Mouse (Mus musculus): ENCODE measurements at regions not wholly inside any gene's neighbourhood (a gene's known extent, or its start where the extent isn't known, plus 50 kb on each side); places are given as distances from the start of the nearest gene placed in this dataset.

GRCm38 (mm10) chr15:59786706-59787425, 229.5 kb downstream of the 4933412E24Rik start:
- DNase-seq (ENCODE audit: low spot score in 2 of 2) = no peak

- DNase-seq (ENCODE audit: low spot score in 2 of 2) = no peak
Measured at GRCm38 (mm10) chr15:59785981-59786380, 230.4 kb downstream of the 4933412E24Rik start.

DNA sequence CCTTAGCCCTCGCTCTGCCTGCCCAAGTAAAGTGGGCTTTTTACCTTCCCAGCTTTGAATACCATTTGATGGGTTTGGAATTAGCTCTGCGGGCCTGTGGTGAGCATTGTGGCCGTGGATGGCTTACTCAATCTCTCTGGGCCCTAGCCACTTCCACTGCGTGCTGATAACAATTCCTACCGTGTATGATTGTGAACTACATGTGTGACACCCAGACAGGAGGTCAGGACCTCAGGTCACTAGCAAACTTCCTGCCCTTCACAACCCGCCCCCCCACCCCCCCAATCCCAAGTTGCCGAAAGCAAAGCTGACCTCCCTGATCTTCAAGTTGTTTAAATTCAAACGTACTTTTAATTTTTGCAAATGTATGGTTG, 231.9 kb downstream of the 4933412E24Rik start:
- no peak for DNase-seq (ENCODE audit: low spot score in 2 of 2)

DNA sequence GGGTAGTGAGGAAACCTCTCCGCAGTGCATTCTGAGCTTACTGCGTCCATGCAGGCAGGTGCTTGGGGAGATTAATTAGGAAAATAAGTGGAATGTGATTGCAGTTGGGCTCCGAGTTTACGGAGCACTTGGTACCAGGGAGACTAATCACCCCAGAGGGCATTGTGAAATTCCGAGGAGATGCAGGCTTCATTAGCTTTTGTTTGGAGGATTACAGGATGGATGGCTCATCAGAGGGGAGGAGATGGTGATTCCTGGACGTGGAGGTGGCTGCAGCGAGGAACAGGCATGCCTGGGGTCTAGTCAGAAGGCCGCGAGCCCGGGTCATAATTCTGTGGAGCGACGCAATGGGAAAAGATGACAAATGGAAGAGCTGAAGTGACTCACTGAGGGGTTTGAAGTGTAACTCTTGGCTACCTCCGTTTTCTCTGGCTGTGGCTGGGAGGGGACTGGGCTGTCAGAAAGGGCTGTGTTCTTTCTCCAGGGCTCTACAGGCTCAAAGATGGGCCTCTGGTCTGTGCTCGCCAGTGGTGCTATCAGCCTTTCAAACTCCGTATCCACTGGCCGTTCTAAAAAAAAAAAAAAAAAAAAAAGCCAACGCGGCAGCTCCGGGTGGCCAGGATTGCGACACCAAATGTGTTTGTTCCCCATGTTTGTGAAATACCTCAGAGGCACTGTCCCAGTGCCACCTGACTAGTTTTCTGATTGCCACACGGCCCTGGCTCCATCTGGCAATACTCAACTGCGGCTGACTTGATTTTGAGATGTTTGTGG, 232.4 kb downstream of the 4933412E24Rik start:
- no peak for DNase-seq (ENCODE audit: low spot score in 2 of 2)

- no peak for DNase-seq (ENCODE audit: low spot score in 2 of 2)
Measured at GRCm38 (mm10) chr15:59783393-59783781, 233.0 kb downstream of the 4933412E24Rik start.

DNA sequence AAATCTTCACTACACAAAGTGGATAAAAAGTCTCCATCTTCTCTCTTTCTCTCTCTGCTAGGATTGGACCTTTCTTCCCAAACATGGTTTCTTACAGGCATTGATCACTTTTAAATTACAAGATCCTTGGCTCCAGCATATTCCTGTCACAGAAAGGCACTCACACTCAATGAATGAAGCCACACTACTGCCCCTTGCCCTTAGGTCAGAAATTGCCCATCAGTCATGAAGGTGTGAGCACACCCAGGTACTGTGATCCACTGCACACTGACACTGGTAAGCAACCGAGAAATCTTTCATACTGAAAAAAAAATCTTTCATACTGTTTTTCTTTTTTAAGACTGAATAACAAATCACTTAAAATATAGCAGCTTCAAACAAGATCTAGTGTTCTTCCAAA, 235.9 kb downstream of the 4933412E24Rik start:
- no peak for DNase-seq (ENCODE audit: low spot score in 2 of 2)

GRCm38 (mm10) chr15:59777307-59777871, 239.0 kb downstream of the 4933412E24Rik start:
- no peak for DNase-seq (ENCODE audit: low spot score in 2 of 2)

DNA sequence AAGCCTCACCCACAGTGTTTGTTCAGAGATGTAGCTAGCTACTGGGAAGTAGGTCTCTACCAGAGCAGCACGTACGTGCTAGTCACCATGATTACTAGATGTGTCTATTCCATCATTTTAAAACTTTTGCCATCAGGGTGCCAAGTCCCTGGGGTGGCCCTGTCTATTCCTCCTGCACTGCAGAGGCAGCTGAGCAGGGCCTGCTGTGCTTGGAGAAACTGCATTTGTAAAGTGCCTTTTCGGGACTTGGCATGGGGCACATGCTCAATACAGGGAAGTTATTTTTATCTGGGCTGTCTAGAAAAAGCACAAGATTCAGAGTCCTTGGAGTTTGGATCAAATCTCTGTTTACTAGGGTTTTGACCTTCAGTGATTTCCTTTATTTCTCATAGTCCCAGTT, 240.6 kb downstream of the 4933412E24Rik start:
- DNase-seq (ENCODE audit: low spot score in 2 of 2) = no peak

GRCm38 (mm10) chr15:59773983-59774382, 242.4 kb downstream of the 4933412E24Rik start:
- no peak for DNase-seq (ENCODE audit: low spot score in 2 of 2)

GRCm38 (mm10) chr15:59772595-59772994, 243.8 kb downstream of the 4933412E24Rik start:
- no peak for DNase-seq (ENCODE audit: low spot score in 2 of 2)

- no peak for DNase-seq (ENCODE audit: low spot score in 2 of 2)
Measured at GRCm38 (mm10) chr15:59762061-59762460, 254.4 kb downstream of the 4933412E24Rik start.

GRCm38 (mm10) chr15:59760490-59760889, 255.9 kb downstream of the 4933412E24Rik start:
- no peak for DNase-seq (ENCODE audit: low spot score in 2 of 2)

- DNase-seq (ENCODE audit: low spot score in 2 of 2) = no peak
Measured at GRCm38 (mm10) chr15:59759566-59759965, 256.8 kb downstream of the 4933412E24Rik start.

DNA sequence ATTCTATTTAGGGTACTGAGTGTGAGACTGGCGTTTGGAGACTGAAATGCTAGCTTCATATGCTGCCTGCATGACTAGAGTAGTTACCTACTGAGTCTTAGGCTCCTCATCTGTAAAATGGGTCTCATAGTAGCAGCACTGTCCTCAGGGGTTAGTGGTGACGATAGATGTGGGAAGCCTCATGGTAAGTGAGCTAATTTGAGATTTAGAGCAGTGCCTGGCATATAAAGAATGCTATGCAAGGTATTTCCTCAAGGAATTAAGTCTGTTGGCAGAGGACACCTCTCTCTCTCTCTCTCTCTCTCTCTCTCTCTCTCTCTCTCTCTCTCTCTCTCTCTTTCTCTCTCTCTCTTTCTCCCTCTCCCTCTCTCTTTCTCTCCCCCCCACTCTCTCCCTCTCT, 257.4 kb downstream of the 4933412E24Rik start:
- DNase-seq (ENCODE audit: low spot score in 2 of 2) = no peak

DNA sequence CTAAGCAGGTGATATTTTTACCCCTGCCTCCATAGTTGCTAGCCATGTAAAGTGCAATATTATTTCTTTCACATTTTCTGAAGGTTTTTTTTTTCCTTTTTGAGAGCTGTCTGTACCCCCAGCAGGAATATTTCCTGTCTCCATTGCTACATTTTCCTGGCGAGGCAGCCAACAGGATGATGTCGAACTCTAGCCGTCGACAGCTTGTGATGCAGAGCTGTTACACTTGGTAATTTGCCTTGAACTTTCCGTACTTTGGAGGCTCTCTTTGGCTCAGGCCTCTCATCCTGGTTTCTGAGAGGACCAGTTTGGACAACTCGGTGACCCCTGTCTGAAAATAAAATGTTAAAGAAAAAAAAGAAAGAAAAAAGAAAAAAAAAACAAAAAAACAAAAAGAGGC, 260.3 kb downstream of the 4933412E24Rik start:
- no peak for DNase-seq (ENCODE audit: low spot score in 2 of 2)

GRCm38 (mm10) chr15:59754906-59755305, 261.5 kb downstream of the 4933412E24Rik start:
- DNase-seq (ENCODE audit: low spot score in 2 of 2) = no peak

GRCm38 (mm10) chr15:59752277-59752676, 264.1 kb downstream of the 4933412E24Rik start:
- DNase-seq (ENCODE audit: low spot score in 2 of 2) = no peak

GRCm38 (mm10) chr15:59746290-59746689, 270.1 kb downstream of the 4933412E24Rik start:
- no peak for DNase-seq (ENCODE audit: low spot score in 2 of 2)

DNA sequence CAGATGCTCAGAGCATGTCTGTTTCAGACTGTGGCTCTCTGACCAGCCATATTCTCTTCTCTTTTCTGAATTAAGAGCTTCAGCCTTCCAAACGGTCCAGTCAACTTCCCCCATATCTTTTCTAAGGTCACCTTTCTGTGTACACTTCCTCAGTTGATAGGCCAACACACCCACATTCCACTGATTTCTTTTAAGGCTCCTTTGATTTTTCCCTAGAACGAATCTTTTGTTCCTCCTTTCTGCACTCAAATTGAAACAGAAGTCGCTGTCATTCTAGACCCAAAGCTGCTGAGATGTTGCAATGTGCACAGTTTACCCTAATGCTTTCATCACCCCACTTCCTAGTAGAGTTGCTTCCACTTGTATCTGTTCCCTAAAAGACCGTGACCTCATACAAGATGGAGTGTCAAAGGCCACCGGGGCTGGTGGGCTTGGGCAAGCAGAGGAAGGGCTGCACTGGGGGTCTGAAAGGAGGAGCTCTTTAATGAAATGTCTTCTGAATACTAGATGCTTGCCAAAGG, 271.9 kb downstream of the 4933412E24Rik start:
- DNase-seq (ENCODE audit: low spot score in 2 of 2) = no peak

DNA sequence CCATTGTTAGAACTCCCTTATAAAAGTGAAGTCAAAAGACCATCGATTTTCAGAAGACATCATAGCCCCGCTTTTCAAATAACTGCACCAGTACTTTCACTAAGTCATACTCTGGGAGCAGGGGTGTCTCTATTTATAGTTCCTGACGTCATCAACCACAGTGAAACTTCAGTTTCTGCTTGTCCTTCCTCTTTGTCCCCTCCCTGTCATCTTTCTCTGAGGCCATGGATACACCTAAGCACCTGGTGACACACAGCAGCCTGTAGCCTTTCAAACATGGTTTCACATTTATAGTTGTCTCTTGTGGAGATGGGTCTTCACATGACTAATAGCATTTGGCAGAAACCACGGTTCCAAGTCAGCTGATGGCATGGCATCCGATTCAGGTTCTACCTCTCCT, 277.2 kb downstream of the 4933412E24Rik start:
- DNase-seq (ENCODE audit: low spot score in 2 of 2) = no peak

DNA sequence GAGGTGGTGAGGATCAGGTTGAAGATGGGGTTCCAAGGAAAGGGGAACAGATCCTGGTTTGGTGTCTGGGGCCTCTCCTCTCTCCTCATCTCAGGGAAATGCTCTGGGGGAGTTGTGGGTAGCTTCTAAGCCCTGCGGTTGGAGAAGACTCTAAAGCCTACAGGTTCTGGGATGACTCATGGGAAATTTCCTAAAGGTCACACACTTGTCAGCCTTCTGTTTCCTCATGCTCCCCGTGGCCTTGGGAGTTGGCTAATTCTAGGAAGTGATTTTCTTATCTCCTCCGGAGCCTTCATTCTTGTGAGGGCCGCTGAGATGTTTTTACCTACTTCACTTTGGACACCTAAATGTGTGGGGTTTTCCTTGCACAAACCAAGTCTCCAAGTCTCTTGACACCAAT, 279.2 kb downstream of the 4933412E24Rik start:
- no peak for DNase-seq (ENCODE audit: low spot score in 2 of 2)

GRCm38 (mm10) chr15:59734376-59734775, 282.0 kb downstream of the 4933412E24Rik start:
- DNase-seq (ENCODE audit: low spot score in 2 of 2) = no peak

GRCm38 (mm10) chr15:59733932-59734331, 282.5 kb downstream of the 4933412E24Rik start:
- DNase-seq (ENCODE audit: low spot score in 2 of 2) = no peak
